Mouse (Mus musculus) CH12.LX (cell line): ENCODE results near the gene Mtfp1. TPM values are rescaled to one million over a fixed set of nuclear protein-coding genes. Genes with fewer than 3 reads are reported as not detected.

Experiments
- DNase-seq: peaks from one replicate; pipeline ENCODE4 v3.0.0-alpha.2; 2013; ENCODE audit errors: extremely low read depth
- H3K27ac ChIP-seq: 2 replicates; pipeline ENCODE4 v1.5.1; 2012; ENCODE audit warnings: low read depth, mild to moderate bottlenecking, control low read depth, moderate library complexity; ENCODE audit not compliant: insufficient read depth
- H3K27me3 ChIP-seq: replicated peaks from 2 replicates; pipeline ENCODE3; 2012; ENCODE audit warnings: inconsistent platforms
- H3K36me3 ChIP-seq, 2 experiments: replicated peaks in 1 of 2; 2 replicates each; pipeline versions ENCODE3 to v1.6.1; 2012; ENCODE audit warnings: inconsistent platforms in 1 of 2, low read length in 1 of 2, mild to moderate bottlenecking in 1 of 2, mixed read lengths in 1 of 2, moderate library complexity in 1 of 2; ENCODE audit not compliant: control insufficient read depth in 1 of 2, insufficient read depth in 1 of 2
- H3K4me1 ChIP-seq, 2 experiments: 2 replicates each; pipeline ENCODE4 v1.6.1; 2012; ENCODE audit warnings: inconsistent platforms in 1 of 2, moderate library complexity in 1 of 2; ENCODE audit not compliant: insufficient read depth in 2 of 2, control insufficient read depth in 1 of 2
- H3K4me2 ChIP-seq: 2 replicates; pipeline ENCODE4 v1.6.1; 2012; ENCODE audit warnings: low read depth, mild to moderate bottlenecking, control low read depth; ENCODE audit not compliant: poor library complexity, insufficient read depth, severe bottlenecking
- H3K4me3 ChIP-seq, 3 experiments: fragments of 150-350 bp in 1 of 3; sonication (generic) in 1 of 3; replicated peaks in 1 of 3; 2 replicates each; pipeline versions ENCODE3 to v1.5.1; 2011 to 2012; ENCODE audit warnings: low read depth in 2 of 3, low read length in 2 of 3, mild to moderate bottlenecking in 2 of 3, moderate library complexity in 2 of 3, control low read depth in 1 of 3, improper control_type of control experiment in 1 of 3, inconsistent platforms in 1 of 3, mixed read lengths in 1 of 3; ENCODE audit not compliant: poor library complexity in 1 of 3
- H3K79me2 ChIP-seq: replicated peaks from 2 replicates; pipeline ENCODE4 v1.6.1; 2012; ENCODE audit warnings: mild to moderate bottlenecking, moderate library complexity; ENCODE audit not compliant: control insufficient read depth, poor library complexity, insufficient read depth, severe bottlenecking; ENCODE audit errors: extremely low read depth
- H3K9ac ChIP-seq: 2 replicates; pipeline ENCODE4 v1.6.1; 2012; ENCODE audit warnings: low read depth, mild to moderate bottlenecking, control low read depth, moderate library complexity; ENCODE audit not compliant: insufficient read depth
- H3K9me3 ChIP-seq: replicated peaks from 2 replicates; pipeline ENCODE3; 2012; ENCODE audit warnings: low read length, inconsistent platforms, mixed read lengths
- BHLHE40 ChIP-seq: IDR thresholded peaks from 2 replicates; pipeline ENCODE4 v1.6.1; 2011; ENCODE audit warnings: mild to moderate bottlenecking, low read depth, low read length, improper control_type of control experiment
- CHD1 ChIP-seq: IDR thresholded peaks from 2 replicates; pipeline ENCODE4 v1.6.1; 2012; ENCODE audit warnings: low read depth, low read length, improper control_type of control experiment, inconsistent platforms
- E2F4 ChIP-seq: IDR thresholded peaks from 2 replicates; pipeline ENCODE4 v1.6.1; 2011; ENCODE audit warnings: low read depth, low read length, improper control_type of control experiment; ENCODE audit not compliant: insufficient replicate concordance
- EP300 ChIP-seq: IDR thresholded peaks from 2 replicates; pipeline ENCODE4 v1.6.1; 2011; ENCODE audit warnings: low read length, improper control_type of control experiment
- JUN ChIP-seq: IDR thresholded peaks from 2 replicates; pipeline ENCODE4 v1.6.1; 2011; ENCODE audit warnings: low read depth, mild to moderate bottlenecking, low read length, improper control_type of control experiment, moderate library complexity; ENCODE audit not compliant: insufficient read depth
- KAT2A ChIP-seq: IDR thresholded peaks from 2 replicates; pipeline ENCODE4 v1.6.1; 2012; ENCODE audit warnings: low read length, improper control_type of control experiment, inconsistent platforms; ENCODE audit not compliant: insufficient replicate concordance
- MAX ChIP-seq: IDR thresholded peaks from 2 replicates; pipeline ENCODE4 v1.6.1; 2011; ENCODE audit warnings: low read length, improper control_type of control experiment
- MAZ ChIP-seq: IDR thresholded peaks from 2 replicates; pipeline ENCODE4 v1.6.1; 2012; ENCODE audit warnings: low read depth, mild to moderate bottlenecking, inconsistent platforms, low read length, improper control_type of control experiment, moderate library complexity
- MEF2A ChIP-seq: IDR thresholded peaks from 2 replicates; pipeline ENCODE4 v1.6.1; 2014; ENCODE audit warnings: low read depth, mild to moderate bottlenecking, inconsistent platforms, low read length, improper control_type of control experiment, borderline replicate concordance
- MYC ChIP-seq: IDR thresholded peaks from 2 replicates; pipeline ENCODE4 v1.6.1; 2011; ENCODE audit warnings: low read depth, mild to moderate bottlenecking, improper control_type of control experiment, low read length
- NRF1 ChIP-seq: IDR thresholded peaks from 2 replicates; pipeline ENCODE4 v1.6.1; 2014; ENCODE audit warnings: low read depth, mild to moderate bottlenecking, inconsistent platforms, low read length, improper control_type of control experiment, moderate library complexity
- PAX5 ChIP-seq: IDR thresholded peaks from 2 replicates; pipeline ENCODE4 v1.6.1; 2012; ENCODE audit warnings: low read length, inconsistent platforms, mixed read lengths
- POLR2A ChIP-seq: IDR thresholded peaks from 2 replicates; pipeline ENCODE4 v1.6.1; 2011; ENCODE audit warnings: low read depth, mild to moderate bottlenecking, improper control_type of control experiment, low read length
- RAD21 ChIP-seq: IDR thresholded peaks from 2 replicates; pipeline ENCODE4 v1.6.1; 2011; ENCODE audit warnings: low read depth, mild to moderate bottlenecking, low read length, improper control_type of control experiment, moderate library complexity
- SIN3A ChIP-seq: IDR thresholded peaks from 2 replicates; pipeline ENCODE4 v1.6.1; 2012; ENCODE audit warnings: low read length, improper control_type of control experiment, inconsistent platforms
- SMC3 ChIP-seq: IDR thresholded peaks from 2 replicates; pipeline ENCODE4 v1.6.1; 2011; ENCODE audit warnings: low read depth, low read length, improper control_type of control experiment
- UBTF ChIP-seq: IDR thresholded peaks from 2 replicates; pipeline ENCODE4 v1.6.1; 2012; ENCODE audit warnings: low read depth, mild to moderate bottlenecking, inconsistent platforms, low read length, improper control_type of control experiment, moderate library complexity
- USF1 ChIP-seq: IDR thresholded peaks from 2 replicates; pipeline ENCODE4 v1.6.1; 2014; ENCODE audit warnings: low read depth, mild to moderate bottlenecking, inconsistent platforms, low read length, improper control_type of control experiment
- ZNF384 ChIP-seq: IDR thresholded peaks from 2 replicates; pipeline ENCODE4 v1.6.1; 2012; ENCODE audit warnings: low read depth, low read length, improper control_type of control experiment, inconsistent platforms
- dilution Hi-C: fragments of 300-500 bp; cut with MboI; formaldehyde crosslinking; loops from 2 replicates; pipeline ENCODE4 v1.14.3; 2020; ENCODE audit warnings: low sequenced_read_pairs; ENCODE audit not compliant: extremely low pct_unique_long_range_greater_than_20kb, extremely low pct_ligation_motif_present
- in situ Hi-C: fragments of 300-500 bp; cut with MboI; formaldehyde crosslinking; loops from 3 replicates; pipeline ENCODE4 v1.14.3; 2019; ENCODE audit warnings: low sequenced_read_pairs, low pct_ligation_motif_present, low pct_unique_long_range_greater_than_20kb, mixed read lengths
- polyA plus RNA-seq: library from polyadenylated mRNA; unstranded; fragments of >175 nt; gene quantifications from 2 replicates; pipeline ENCODE4 v1.2.1, GENCODE M21; 2012; ENCODE audit warnings: low read depth; ENCODE audit not compliant: insufficient read length
- total RNA-seq, 2 experiments: library from RNA; depleted of rRNA; stranded (reverse); fragments of 300-350 nt in 1 of 2; fragments of >200 nt in 1 of 2; gene quantifications; 2 replicates each; pipeline ENCODE4 v1.2.3; 2012 to 2014

The Mtfp1 gene
- total and polyA plus RNA-seq, 3 experiments: 22.1 to 30.0 (median 27.7) TPM

GRCm38 (mm10) chr11:4064627-4065122 is 30.6 kb downstream of the Mtfp1 start, which contains the start of gene Sec14l3:
Sec14l3 (plus strand) TSS chr11:4064841.
- Histone ChIP-seq H3K9ac (no peak within 1 kb of the TSS), H3K4me1 (peaks cover 0 to 4% of the 10 kb centered on the region in 2 experiments; a peak in 1 of 4 replicates), H3K79me2 (no peaks in the 10 kb centered on the region), H3K27me3 (peaks cover 79% of the 10 kb centered on the region), H3K4me3 (no peak within 1 kb of the TSS), H3K4me2 (no peak within 1 kb of the TSS), H3K9me3 (no peaks in the 10 kb centered on the region), H3K27ac (no peak within 1 kb of the TSS), H3K36me3 (no peaks in the 10 kb centered on the region)
- in situ Hi-C loops (no loop called here), dilution Hi-C loops (no loop called here)
- no peak for DNase-seq
- TF ChIP-seq SIN3A (no peak), KAT2A (no peak), RAD21 (no peak), SMC3 (no peak), CHD1 (no peak), E2F4 (no peak), PAX5 (no peak), MAX (no peak), UBTF (no peak), BHLHE40 (no peak), MEF2A (no peak), JUN (no peak), MYC (no peak), ZNF384 (no peak), USF1 (no peak), MAZ (no peak), EP300 (no peak), NRF1 (no peak)

DNA sequence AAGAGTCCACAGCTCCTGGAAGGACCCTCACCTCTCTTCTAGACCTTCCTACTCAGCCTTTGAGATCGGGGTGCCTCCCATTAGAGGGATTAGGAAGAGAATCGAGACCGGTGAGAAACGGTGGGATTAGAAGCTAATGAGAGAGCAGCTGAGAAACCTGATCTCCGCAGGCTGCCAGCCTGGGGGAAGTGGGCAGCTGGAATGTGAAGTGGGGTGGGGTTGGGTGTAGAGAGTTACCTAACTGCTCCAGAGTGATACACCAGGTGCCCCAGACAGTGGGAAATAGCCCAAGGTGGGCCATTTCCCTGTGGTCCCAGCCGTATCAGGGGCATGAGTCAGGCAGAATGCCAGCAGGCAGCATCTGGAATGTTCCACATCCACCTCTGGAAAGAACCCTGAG is 32.3 kb downstream of the Mtfp1 start:
- Histone ChIP-seq H3K4me2 (no peak overlapping the region), H3K36me3 (no peaks in the 10 kb centered on the region), H3K27me3 (peaks cover 85% of the 10 kb centered on the region), H3K9me3 (no peaks in the 10 kb centered on the region), H3K9ac (no peak overlapping the region), H3K27ac (no peak overlapping the region), H3K4me1 (peaks cover 0 to 4% of the 10 kb centered on the region in 2 experiments; a peak in 1 of 4 replicates), H3K79me2 (no peaks in the 10 kb centered on the region), H3K4me3 (no peak overlapping the region)
- DNase-seq: no peak
- in situ Hi-C loops: no loop called here
- TF ChIP-seq POLR2A (no peak), MYC (no peak)
- dilution Hi-C loops: no loop called here
